Mouse (Mus musculus) embryo, embryonic 11 days (tissue): ENCODE data around the gene Tmem100.

Source experiments
- DNase-seq: peaks from one replicate; pipeline ENCODE4 v3.0.0-alpha.2; 2015

The Tmem100 gene

DNA sequence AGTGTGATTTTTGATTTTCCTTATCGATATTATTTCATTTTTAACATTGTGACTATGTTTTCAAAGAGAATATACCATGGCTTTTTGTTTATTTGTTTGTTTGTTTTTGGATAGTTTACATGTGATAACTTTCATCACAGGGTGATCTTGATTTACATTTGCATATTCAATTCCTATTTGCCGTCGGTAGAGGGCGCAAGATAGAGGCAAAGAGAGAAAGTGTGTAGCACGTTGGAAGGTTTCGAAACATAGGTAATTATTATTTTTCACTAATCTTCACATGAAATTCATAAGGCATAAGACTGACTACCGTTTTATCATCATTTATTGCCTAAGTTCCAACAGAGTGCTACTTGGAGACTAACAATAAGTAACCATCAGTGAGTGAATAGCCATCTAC lies 11.0 kb upstream of the Tmem100 start:
- DNase-seq = peak; percentile 62

DNA sequence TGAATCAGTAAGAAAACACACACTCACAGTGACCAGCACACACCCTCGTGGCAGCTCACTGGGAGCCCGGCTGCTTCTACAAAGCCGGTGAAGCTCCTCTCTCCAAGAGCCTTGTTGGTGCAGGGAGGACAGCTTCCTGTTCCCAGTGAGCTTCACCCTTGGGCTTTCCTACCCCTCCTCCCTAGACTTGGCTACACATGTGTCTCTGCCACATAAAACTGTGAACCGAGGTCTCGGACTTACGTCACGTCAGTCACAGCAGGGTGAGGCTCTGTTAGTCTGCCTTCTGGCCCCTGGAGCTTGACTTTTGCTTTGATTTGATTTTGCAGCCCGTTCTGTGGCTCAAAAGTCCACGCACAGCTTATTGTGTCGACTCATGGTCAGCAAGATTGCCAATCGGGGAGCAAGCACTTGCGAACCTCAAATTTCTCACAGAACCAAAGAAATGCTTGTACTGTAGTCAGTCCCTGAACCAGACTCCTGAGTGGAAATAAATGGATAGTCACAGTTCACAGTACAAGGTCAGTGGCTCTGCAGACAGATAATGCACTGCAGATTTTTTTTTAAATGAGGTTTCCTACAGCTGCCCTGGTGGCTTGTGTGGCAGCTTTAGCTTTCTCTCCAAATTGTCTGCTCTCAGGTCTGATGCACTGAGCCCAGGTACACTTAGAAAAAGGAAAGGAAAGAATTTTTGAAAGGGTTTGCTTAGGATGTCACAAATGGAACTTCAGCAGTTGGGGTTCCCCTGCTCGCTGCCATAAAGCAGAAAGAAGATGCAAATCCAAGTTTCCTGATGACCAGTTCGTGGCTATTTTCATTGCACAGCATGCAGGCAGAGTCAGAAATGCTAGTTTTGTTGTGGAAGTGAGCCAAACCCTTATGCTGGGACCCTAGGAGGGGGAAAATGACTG lies 4.0 kb upstream of the Tmem100 start:
- no peak for DNase-seq

DNA sequence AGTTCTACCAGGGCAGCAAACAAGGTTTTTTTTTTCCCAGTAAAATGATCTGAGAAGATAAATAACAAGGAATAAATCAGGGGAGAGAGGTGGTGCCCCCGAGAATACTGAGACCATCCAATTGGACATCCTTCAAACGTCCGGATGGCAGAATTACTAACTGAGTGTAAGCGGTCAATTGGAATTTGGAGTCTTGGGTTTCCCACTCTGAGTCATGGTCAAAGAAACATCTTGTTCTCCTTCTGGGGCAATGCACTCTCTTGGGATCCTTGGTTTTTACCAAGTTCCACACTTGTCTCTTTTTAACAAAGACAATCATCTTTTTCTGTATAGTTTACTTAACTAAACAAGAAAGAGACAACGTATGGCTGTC lies 3.4 kb upstream of the Tmem100 start:
- DNase-seq = no peak

DNA sequence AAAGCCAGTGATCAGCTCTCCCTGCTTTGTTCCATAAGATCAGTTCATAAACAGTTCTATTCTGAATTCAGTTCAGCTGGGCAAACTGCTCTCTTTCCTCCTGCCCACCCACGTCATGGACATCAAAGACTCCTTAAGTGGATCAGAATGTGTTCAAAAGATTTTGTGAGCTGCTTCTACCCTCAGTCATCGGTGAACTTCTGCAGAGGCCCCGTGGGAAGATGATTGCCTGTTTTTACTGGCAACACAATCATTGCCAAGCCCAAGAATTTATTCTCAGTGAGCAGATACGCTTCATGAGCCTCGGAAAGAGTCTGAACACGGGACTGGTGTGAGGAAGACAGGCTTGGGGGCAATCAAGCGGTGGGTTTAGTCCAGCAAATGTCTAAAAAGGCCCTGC lies 2.9 kb upstream of the Tmem100 start:
- no peak for DNase-seq

DNA sequence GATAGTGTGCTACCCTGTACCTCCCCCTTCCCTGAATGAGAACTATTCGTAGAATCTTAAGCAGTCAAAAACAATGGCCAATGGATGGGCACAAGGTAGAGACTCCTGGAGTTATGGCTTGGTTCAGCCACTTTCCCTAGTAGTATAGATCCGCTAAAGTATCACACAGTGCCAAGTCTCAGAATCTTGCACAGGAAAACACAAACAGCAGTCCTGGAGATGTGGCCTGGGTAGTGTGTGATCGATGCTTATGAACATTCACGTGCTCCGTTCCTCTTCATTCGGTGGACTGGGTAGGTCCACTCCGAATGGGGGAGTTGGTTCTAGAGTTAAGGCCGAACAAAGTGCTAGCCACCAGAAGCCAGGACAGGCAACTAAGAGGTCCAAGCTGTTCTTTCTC lies 1.4 kb upstream of the Tmem100 start:
- no peak for DNase-seq

DNA sequence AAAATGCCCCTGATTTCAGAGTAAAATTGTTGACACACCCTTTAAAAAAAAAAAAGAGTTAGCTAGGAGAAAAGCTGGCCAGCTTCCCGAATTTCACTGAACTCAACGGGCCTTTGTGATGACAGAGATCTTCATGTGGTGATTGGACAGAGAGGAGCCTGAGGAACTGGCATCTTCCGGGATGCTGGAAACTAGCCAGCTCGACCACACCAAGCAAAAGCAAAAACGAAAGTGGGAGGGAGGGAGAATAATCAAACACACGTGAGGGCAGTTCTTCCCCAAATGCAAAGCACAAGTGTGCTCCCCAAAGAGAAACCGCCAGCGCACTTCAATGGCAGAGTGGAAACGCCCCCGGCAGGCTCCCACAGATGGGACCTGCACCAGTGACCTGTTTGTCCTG lies 794 bp upstream of the Tmem100 start:
- DNase-seq = peak; percentile 46

DNA sequence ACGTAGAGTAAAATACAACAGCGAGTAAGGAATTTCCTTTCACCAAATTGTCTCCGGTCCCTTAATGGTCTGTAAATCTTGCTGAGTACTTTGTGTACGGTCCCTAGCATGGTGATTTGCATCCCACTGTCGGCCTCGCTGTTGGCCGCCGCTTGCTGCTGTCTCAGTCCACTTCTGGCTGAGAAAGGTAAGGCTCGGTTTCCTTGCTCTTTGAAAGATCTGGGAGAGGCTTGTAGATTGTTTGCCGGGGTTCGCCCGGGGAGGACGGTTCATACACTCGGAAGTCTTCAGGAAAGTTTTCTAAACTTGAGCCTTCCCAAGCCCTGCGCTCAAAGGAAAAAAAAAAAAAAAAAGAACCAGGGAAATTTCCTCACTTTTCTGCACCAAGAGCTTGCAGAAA lies 409 bp downstream of the Tmem100 start:
- peak; percentile 87 for DNase-seq

DNA sequence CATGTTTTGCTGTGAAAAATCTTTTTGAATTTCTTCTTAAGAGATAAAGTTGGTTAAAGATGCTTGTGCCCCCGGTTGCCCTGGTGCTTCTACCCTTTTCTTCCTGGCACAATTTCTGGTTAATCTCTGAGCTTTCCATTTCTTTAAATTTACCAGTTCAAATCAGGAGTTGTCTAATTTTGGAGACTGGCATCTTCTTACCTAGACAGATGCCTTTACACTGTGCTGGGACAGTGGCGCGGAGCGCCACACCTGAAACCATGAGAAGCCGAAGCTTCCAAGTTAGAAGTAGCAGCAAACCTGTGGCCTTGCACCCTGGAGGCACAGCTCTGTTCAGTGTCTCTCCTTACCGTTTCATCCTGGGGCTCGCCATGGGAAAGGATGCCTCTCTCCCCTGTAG lies 928 bp downstream of the Tmem100 start:
- no peak for DNase-seq

DNA sequence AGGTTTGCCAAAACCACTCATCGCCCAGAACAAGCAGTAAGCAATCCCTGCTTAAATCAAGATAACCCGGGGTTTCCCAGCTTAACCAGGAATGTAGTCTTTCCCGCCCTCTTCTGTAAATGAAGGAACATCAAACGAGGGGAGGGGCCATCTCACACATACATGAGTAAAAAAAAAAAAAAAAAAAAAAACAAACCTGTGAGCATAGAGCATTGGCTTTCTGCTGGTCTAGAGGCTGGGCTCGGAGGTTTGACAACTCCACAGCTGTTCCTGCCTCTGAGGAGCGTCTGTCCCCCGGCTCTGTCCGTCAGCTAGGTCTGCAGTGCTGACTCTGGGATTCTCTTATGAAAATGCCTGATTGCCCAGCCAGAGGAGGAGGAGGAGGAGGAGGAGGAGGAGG lies 2.7 kb downstream of the Tmem100 start:
- DNase-seq = no peak

DNA sequence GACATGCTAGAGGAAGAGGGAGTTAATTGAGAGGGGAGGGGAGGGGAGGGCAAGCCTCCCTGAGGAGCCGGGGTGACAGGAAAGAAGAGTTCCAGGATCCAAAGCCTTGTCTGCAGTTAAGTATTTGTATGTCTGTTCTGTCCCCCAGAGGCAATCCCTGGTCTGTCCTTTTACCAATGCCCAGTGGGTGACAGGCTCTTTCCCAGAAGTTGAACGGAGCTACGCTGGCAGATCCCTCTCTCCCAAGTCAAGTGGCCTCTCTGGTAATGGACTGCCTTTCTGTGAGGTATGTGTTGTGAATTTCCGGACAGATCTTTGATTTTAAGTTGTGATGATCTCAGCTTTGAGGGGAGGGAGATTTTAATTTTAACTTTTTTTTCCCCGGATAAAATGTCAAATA lies 3.3 kb downstream of the Tmem100 start:
- no peak for DNase-seq

DNA sequence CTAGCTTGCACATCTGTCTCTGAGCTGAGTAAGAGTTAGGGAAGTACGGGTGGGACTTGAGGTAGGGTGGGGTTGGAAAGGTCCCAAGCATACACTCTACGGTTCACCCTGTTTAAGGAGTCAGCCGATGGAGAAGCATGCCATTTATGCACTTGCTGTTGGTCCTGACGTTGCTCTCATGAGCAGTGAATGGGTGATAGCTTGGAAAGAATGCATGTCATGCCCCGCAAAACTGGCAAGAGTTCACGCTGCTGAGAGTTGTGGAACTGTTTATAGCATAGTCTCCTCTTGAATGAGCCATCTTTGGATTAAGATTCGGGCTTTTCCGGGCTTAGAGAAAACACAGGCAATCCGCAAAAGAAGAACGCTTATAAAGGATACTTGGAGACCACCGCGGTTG lies 4.5 kb downstream of the Tmem100 start:
- no peak for DNase-seq

DNA sequence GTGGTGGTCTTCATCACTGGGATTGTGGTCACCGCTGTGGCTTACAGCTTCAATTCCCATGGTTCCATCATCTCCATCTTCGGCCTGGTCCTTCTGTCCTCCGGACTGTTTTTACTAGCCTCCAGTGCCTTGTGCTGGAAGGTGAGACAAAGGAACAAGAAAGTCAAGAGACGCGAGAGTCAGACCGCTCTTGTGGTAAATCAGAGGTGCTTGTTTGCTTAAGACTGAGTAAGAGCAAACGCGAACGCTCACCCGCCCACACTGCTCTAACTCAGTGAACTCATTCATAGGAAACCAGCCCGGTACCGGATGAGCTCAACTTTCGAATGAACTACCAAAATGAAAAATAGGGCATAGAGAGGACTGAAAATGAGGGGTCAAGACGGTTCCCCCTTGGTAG lies 5.4 kb downstream of the Tmem100 start:
- DNase-seq = no peak

DNA sequence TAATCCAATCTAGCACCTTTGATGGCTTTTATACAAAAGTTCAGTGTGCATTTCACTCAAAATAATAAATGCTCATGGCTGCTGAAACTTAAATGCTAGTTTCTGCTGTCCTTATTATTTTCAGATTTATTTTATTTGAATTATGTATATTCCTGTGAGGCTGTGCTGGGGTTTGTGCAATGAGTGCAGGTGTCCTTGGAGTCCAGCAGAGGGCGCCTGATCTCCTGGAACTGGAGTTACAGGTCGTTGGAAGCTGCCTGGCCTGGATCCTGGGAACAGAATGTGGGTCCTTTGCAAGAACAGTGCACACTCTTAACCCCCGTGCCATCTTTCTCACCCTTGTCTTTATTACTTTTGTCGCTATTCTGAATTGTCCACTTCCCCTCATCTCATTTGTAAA lies 6.3 kb downstream of the Tmem100 start:
- DNase-seq = no peak

DNA sequence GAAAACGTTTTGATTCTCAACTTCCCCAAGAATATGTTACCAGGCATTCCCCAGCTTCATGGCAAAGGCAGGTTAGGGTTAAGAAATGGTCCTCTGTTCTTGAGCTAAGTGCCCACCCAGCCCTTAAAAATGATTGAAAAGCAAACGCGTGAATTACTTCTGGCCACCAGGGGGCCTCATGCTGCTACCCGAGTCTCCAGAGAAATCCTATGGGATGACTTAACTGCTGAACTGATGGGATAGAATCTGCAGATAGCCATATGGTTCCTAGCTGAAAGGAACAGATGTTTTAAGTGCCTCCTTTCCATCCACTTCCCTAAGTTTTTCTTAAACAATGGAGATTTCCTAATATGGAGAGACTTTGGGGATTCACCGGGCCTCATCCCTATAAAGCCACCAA lies 7.9 kb downstream of the Tmem100 start:
- peak; percentile 73 for DNase-seq

DNA sequence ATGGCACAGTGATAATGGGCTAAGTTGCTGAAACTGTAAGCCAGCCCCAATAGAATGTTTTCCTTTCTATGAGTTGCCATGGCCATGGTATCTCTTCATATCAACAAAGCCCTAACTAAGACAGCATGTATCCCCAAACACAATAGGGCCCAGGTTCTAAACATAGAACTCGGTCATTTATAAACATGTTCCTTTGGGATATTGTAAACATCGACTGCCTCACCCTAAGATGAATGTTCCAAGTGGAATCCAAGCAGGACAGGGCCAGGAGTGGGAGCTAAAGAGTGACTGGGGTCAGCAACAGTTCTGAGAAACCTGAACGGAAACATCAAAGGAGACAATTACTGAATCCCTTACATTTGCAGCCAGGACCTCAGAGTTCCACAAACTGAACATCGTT lies 14.3 kb downstream of the Tmem100 start:
- no peak for DNase-seq

DNA sequence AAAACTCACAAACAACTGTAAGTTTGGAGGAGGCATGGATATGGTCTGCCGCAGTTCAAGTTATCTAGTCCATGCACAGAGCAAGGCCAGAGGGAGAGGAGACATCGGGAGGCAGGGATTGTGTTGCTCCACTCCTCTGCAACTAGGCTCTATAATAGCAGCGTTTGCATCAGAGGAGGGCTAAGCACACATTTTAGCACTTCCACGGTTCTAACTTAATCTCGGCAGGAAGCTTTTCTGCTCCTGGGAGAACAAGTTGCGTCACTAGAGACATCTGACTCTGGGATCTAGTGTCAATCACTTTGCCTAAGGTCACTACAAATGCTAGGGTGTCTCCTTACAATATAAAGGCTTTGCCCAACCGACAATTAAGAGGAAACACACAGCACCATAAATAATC lies 16.1 kb downstream of the Tmem100 start:
- no peak for DNase-seq

DNA sequence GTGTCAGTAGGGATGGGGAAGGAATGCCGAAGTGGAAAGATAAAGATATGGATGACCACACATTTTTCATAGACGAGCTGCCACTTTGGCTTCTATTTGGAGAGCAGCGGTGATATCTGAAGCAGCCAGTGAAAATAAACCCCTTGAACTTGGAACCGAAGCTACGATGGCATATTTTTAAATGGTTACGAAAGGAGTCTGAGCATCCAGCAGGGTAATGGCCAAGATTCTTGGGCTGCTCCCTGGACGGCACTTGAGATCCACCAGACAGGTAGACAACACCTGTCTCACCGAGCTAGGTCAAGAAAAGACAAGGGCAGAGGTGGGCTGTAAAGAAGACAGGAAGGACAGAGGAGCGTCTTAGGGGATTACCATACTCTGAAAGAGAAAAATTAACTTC lies 17.1 kb downstream of the Tmem100 start:
- DNase-seq = no peak

DNA sequence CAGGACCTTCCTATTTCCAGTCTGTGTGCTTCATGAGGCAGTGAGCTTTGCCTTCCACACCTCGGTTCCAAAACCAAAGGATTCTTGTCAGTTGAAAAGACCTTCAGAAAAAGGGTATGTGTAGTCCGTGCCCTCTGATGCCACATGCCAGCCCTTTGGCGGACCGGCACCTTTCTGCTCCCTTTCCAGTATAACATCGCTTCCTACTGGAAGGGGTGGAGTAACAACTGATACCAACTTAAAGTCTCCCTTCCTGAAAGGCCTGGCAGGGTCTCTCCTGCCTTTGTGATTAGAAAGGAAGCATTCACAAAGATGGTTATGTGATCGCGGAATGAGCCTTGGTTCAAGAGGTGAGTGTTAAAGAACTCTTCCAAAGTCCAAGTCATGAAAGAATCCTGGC lies 19.9 kb downstream of the Tmem100 start:
- no peak for DNase-seq

DNA sequence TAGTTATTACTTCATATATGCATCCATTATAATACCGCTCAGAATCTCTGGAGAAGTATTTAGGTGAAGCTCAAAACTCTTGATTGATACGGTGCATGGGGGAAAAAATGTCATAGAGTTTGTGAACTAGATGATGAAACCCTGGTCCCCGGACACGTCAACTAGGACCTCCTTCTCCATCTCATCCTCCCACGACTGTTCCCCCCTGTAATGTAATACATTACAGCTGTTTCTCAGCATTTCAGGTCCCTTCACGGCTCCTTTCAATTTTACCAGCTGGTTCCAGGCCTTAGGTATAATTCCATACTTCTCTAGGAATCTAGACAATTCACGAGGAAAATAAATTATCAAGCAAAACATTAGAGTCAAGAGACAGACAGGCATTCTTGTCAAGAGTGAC lies 22.6 kb downstream of the Tmem100 start:
- DNase-seq = no peak

DNA sequence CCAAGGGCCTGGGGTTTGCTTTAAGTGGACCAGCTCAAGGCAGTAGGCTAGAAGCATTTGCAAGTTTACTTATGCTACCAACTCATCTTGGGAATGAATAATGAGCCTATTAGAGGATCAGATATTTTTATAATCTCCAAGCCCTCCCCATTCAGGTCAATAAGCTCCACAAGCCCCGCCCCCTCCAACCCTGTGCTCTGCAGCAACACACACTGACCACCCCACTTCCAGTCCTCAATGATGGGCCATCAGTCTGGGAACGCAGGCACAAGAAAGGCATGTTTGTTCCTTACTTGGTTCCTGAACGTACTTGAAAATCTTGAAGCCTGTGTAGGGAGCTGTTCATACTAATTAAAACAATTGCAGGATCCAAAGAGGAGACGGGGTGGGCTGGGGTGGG lies 23.7 kb downstream of the Tmem100 start:
- no peak for DNase-seq

DNA sequence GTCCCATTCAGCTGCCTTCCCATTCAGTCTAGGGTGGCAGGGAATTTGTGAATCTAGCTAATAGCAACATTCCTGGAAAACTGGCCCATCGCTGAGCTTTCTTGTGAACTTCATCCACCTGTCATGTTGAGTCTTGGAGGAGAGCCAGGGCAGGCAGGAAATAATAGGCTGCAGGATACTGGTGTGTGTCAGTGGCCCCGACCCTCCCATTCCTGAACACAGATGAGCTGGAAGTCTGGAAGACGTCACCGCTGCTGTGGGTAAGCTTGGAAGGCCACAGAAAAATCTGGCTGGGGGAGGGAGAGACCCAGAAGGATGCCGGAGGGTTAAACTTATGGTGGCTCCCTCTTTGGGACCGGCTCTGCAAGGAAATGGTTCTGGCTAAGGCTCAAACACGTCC lies 24.3 kb downstream of the Tmem100 start:
- no peak for DNase-seq

DNA sequence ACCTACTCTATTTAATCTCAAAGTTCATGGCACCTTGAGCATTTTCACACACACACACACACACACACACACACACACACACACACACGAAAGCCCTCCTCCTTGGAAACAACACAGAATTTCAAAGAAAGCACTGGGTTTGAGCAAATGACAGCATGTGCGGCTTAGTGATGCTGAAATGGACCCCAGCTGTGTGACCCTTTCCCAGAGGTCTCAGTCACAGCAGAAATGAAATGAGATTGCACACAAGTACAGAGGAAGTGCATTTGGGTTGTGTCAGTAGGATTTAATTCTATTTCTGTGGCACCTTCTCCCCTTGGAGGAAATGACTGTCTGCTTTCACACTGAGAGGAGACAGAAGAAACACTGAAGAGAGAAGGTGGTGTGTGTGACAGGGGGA lies 26.9 kb downstream of the Tmem100 start:
- no peak for DNase-seq

DNA sequence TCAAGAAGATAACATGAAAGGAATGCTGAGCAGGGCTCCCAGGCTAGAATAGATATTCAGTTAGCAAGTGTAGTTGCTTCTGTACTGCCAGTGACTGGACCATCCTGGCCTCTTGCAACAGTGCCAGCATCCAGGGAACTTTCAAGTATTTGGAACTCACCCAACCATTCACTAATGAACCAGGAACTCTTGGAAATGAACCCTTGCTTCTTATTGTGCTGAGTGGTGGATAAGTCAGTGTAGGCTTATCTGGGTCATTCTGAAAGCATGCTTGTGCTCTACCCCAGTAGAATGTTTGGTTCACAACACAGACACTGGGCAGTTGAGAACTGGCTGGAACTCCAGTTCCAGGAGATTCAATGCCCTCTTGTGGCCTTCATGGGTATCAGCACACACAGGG lies 29.1 kb downstream of the Tmem100 start:
- DNase-seq = no peak

DNA sequence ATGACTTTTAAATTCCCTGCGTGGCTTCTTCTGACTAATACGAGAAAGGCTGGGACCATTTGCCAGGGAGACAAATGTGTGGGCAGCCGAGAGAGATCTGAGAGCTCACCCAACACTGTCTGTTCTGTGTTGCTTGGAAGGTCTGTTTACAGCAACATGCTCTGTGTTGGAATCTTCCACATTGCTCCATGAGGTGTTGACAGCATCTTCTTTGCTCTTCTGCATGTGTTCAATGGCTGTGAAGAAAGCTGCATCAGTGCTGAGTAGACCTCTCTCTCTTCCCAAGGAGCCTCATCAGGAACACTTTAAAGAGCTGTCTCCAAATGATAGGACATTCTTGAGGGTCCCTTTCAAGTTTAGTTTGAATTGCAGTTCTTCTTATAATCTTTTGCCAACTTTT lies 32.5 kb downstream of the Tmem100 start:
- no peak for DNase-seq
